Mouse (Mus musculus) stomach, embryonic 16.5 days (tissue): ENCODE measurements around the gene Stau1. TPM values are rescaled to one million over a fixed set of nuclear protein-coding genes. Genes with fewer than 3 reads are reported as not detected.

Source experiments
- ATAC-seq: fragments of 200-750 bp; cut with Nextera tagmentation; 2 replicates; pipeline ENCODE4 v1.8.0; 2017; ENCODE audit warnings: moderate number of reproducible peaks, moderate TSS enrichment; ENCODE audit not compliant: insufficient read depth, low FRiP score
- H3K27ac ChIP-seq: fragments of 300-500 bp; sonication (generic); 2 replicates; pipeline ENCODE4 v1.5.1; 2014; ENCODE audit warnings: low read length
- H3K27me3 ChIP-seq: fragments of 300-500 bp; sonication (generic); 2 replicates; pipeline ENCODE4 v1.6.1; 2014; ENCODE audit warnings: low read length, control low read depth, mixed read lengths; ENCODE audit not compliant: control insufficient read depth, insufficient read depth
- H3K36me3 ChIP-seq: fragments of 300-500 bp; sonication (generic); 2 replicates; pipeline ENCODE4 v1.6.1; 2014; ENCODE audit warnings: low read length; ENCODE audit not compliant: control insufficient read depth, insufficient read depth
- H3K4me1 ChIP-seq: fragments of 300-500 bp; sonication (generic); 2 replicates; pipeline ENCODE4 v1.6.1; 2014; ENCODE audit warnings: low read length, control low read depth, mixed read lengths; ENCODE audit not compliant: control insufficient read depth, insufficient read depth
- H3K4me2 ChIP-seq: fragments of 300-500 bp; sonication (generic); 2 replicates; pipeline ENCODE4 v1.6.1; 2014; ENCODE audit warnings: low read depth, low read length, mixed read lengths
- H3K4me3 ChIP-seq: fragments of 300-500 bp; sonication (generic); replicated peaks from 2 replicates; pipeline ENCODE4 v1.5.1; 2014; ENCODE audit warnings: mild to moderate bottlenecking, low read length
- H3K9ac ChIP-seq: fragments of 300-500 bp; sonication (generic); 2 replicates; pipeline ENCODE4 v1.6.1; 2014; ENCODE audit warnings: low read length
- H3K9me3 ChIP-seq: fragments of 300-500 bp; sonication (generic); replicated peaks from 2 replicates; pipeline ENCODE4 v1.6.1; 2016; ENCODE audit warnings: low read length, control low read depth; ENCODE audit not compliant: control insufficient read depth
- WGBS: fragments of 180-500 bp; shearing (Covaris S2); extraction: QIAGEN DNeasy Blood & Tissue Kit; methylation state at CpG from one replicate; pipeline ENCODE4 v1.1.7; 2014; 5-methylcytosine and 5-hydroxymethylcytosine counted together
- polyA plus RNA-seq: library from polyadenylated mRNA; unstranded; fragments of >200 nt; fragmentation: Nextera tagmentation; extraction: Ambion mirVana; gene quantifications from 2 replicates; pipeline ENCODE4 v1.2.1, GENCODE M21; 2015

The Stau1 gene
- polyA plus RNA-seq, 1 experiment from 2014 or later, result 76.1 TPM

DNA sequence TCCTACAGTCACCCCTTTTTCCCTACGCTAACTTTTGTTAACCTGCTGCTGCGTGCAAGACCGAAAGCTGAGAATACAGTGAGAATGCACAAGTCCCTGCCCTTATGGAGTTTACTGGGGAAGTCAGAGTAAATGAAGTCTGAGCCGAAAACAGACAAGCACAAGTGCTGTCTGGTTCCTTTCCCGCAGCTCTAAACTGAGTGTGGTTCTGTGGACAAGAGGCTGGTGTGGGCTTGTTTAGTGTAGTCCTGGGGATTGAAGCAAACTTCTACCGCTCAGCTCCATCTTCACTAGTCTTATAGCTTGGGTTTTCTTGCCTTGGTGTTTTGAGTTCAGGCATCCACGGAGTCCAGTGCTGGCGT, 415 bp upstream of the Stau1 start:
- ATAC-seq, result peak; percentile 7; the same call in 1 of the 2 replicates
- H3K4me2 ChIP-seq, result peak overlapping the region; percentile 60
- peak overlapping the region; percentile 74 for H3K9ac ChIP-seq
- peak overlapping the region; percentile 91 for H3K4me3 ChIP-seq
- no peaks in the 10 kb centered on the region for H3K9me3 ChIP-seq
- no peaks in the 10 kb centered on the region for H3K36me3 ChIP-seq
- WGBS, result 39% methylated on average over 8 of the region's 8 CpGs
- H3K4me1 ChIP-seq, result peaks cover 25% of the 10 kb centered on the region
- H3K27me3 ChIP-seq, result no peaks in the 10 kb centered on the region
- H3K27ac ChIP-seq, result peak overlapping the region; percentile 76

DNA sequence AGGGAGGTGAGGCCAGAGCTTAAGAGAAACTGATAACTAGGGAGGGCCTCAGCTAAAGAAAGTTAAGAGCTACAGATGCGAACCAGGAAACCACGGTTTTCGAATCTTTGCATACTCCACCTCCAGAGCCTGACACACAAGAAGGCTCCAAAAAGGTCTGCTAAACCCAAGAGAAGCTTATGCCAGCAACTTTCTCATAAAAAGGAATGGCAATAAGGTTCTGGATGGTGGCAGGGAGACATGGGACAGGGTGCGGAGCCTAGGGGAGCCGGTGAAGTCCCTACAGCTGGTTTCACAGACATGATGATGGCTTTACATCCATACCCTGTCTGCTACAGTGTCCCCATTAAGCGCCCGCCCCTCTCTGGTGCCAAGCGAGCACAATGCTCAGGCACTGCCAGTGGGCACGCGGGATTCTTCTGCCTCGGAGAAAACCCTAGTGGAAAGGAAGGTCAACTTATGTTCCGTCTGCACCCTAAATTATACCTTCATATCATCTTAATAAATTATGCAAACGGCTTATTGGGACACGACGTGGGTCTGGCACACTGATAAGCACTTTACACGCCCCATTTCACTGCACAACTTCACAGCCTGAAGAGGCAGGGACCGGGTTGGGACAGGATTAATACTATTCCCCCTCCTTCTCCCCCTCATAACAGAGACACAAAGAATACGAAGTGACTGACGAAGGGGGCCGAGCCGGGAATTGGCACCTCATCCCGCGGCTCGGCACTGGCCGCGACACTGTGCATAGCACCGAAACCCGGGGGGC, 891 bp downstream of the Stau1 start:
- Histone ChIP-seq H3K4me2 (peak overlapping the region; percentile 93), H3K9me3 (no peaks in the 10 kb centered on the region), H3K27ac (peak overlapping the region; percentile 97), H3K4me1 (peaks cover 25% of the 10 kb centered on the region), H3K36me3 (no peaks in the 10 kb centered on the region), H3K27me3 (no peaks in the 10 kb centered on the region), H3K9ac (peak overlapping the region; percentile 100), H3K4me3 (peak overlapping the region; percentile 91)
- peak; percentile 8; the same call in 1 of the 2 replicates for ATAC-seq
- 2% methylated on average over 25 of the region's 28 CpGs for WGBS

DNA sequence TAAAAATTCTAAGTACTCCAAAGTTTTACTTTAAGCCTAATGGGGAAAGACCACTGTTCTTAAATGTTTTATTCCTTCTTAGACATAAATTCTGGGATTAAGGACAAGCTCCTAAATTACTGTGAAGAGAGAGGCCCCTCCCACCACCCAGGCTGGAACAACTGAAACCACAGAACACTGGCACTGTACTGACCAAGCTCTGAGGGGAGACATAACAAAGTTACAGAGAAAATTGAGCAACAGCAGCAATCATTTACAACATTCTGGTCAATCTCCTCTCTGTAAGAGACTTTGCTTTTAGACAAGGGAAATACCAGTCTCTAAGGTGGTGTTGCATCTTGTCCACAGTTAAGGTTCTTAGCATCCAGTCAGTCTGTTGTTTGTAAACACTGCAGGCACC, 4.2 kb downstream of the Stau1 start:
- Histone ChIP-seq H3K36me3 (no peaks in the 10 kb centered on the region), H3K9me3 (no peaks in the 10 kb centered on the region), H3K4me1 (peaks cover 25% of the 10 kb centered on the region), H3K4me2 (no peak overlapping the region), H3K27me3 (no peaks in the 10 kb centered on the region), H3K4me3 (no peak overlapping the region), H3K9ac (no peak overlapping the region), H3K27ac (no peak overlapping the region)
- ATAC-seq, result no peak

DNA sequence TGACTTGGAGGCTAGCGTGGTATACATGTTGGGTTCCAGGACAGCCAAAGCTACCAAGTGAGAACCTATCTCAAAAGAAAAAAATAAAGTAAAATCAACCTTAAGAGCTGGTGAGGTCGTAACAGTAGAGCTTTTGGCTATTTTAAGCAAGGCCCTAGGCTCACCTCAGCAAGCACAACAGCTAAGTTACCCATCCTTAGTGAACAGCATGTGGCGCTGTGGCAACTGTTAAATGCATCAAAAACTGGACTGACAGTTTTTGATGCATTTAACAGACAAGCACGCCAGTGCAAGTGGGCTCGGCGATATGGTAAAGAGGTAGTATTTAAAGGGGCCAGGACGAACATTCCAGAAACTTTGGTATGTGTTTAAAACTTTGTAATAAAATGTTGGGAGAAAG, 5.2 kb downstream of the Stau1 start:
- no peaks in the 10 kb centered on the region for H3K36me3 ChIP-seq
- H3K27me3 ChIP-seq, result no peaks in the 10 kb centered on the region
- H3K9me3 ChIP-seq, result no peaks in the 10 kb centered on the region
- H3K4me2 ChIP-seq, result no peak overlapping the region
- no peak for ATAC-seq
- no peak overlapping the region for H3K27ac ChIP-seq
- H3K4me1 ChIP-seq, result peaks cover 25% of the 10 kb centered on the region
- no peak overlapping the region for H3K9ac ChIP-seq
- 68% methylated on average over 7 of the region's 7 CpGs for WGBS
- H3K4me3 ChIP-seq, result no peak overlapping the region

DNA sequence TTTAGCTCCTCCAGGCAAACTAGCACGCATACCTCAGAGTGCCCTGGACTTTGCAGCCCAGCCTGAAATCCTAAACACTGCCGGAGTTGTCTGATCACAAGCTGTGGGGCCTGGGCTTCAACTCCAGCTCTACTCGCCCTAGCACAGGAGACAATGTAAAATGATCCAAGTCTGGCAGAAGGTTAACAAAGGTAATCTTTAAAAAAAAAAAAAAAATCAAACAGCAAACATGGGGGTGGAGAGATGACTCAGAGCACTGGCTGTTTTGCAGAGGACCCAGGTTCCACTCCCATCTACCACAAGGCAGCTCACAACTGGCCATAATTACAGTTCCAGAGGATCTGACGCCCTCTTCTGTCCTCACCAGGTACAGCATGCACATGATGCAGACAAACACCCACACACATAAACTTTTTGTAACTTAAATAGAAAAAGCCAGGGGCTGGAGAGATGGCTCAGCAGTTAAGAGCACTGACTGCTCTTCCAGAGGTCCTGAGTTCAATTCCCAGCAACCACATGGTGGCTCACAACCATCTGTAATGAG, 12.7 kb downstream of the Stau1 start:
- Histone ChIP-seq H3K36me3 (no peaks in the 10 kb centered on the region), H3K4me2 (no peak overlapping the region), H3K4me3 (no peak overlapping the region), H3K27ac (no peak overlapping the region), H3K4me1 (no peaks in the 10 kb centered on the region), H3K9ac (no peak overlapping the region), H3K9me3 (no peaks in the 10 kb centered on the region), H3K27me3 (no peaks in the 10 kb centered on the region)
- 62% methylated on average over 4 of the region's 4 CpGs for WGBS
- no peak for ATAC-seq

GRCm38 (mm10) chr2:166980161-166980560, 15.9 kb downstream of the Stau1 start:
- ATAC-seq, result no peak
- Histone ChIP-seq H3K36me3 (no peaks in the 10 kb centered on the region), H3K4me2 (no peak overlapping the region), H3K27ac (no peak overlapping the region), H3K4me3 (no peak overlapping the region), H3K9me3 (no peaks in the 10 kb centered on the region), H3K9ac (no peak overlapping the region), H3K4me1 (0 out of 2 replicates have a peak, but pooled peaks cover 8% of the 10 kb centered on the region), H3K27me3 (no peaks in the 10 kb centered on the region)
- 58% methylated on average over 2 of the region's 2 CpGs for WGBS

- Histone ChIP-seq H3K9me3 (no peaks in the 10 kb centered on the region), H3K27me3 (no peaks in the 10 kb centered on the region), H3K9ac (no peak overlapping the region), H3K36me3 (no peaks in the 10 kb centered on the region), H3K4me1 (0 out of 2 replicates have a peak, but pooled peaks cover 8% of the 10 kb centered on the region), H3K27ac (no peak overlapping the region), H3K4me3 (no peak overlapping the region), H3K4me2 (no peak overlapping the region)
- 73% methylated on average over 3 of the region's 3 CpGs for WGBS
- ATAC-seq, result no peak
Observed at GRCm38 (mm10) chr2:166977490-166977889, 18.6 kb downstream of the Stau1 start.

DNA sequence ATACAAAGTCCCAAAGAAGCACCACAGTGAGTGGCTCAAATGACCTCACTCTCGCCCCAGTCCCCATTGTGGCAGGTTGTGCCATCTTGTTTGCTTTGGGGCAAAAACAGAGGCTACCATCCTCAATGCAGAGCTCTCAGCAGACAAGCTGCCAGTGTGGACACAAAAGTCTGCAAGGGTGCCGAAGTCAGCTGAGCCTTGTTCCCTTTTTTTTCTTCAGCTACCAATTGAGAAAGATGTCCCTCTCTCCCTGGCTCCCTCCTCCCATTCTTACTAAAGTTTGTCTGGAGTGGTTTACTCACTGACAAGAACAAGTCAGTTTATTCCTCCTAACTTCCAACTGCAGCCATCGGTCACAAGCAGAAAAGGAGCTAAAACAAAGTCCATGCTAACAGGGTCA, 19.7 kb downstream of the Stau1 start:
- H3K27me3 ChIP-seq, result no peaks in the 10 kb centered on the region
- 0 out of 2 replicates have a peak, but pooled peaks cover 8% of the 10 kb centered on the region for H3K4me1 ChIP-seq
- no peak overlapping the region for H3K4me3 ChIP-seq
- no peak for ATAC-seq
- no peak overlapping the region for H3K9ac ChIP-seq
- no peaks in the 10 kb centered on the region for H3K9me3 ChIP-seq
- H3K27ac ChIP-seq, result 0 out of 2 replicates have a peak overlapping the region, but pooled peaks have one; percentile 2
- 69% methylated on average over 3 of the region's 3 CpGs for WGBS
- no peaks in the 10 kb centered on the region for H3K36me3 ChIP-seq
- no peak overlapping the region for H3K4me2 ChIP-seq

- no peaks in the 10 kb centered on the region for H3K36me3 ChIP-seq
- WGBS, result 77% methylated on average over 6 of the region's 6 CpGs
- 0 out of 2 replicates have a peak, but pooled peaks cover 8% of the 10 kb centered on the region for H3K4me1 ChIP-seq
- no peak for ATAC-seq
- H3K27ac ChIP-seq, result peak overlapping the region; percentile 30; the same call in 1 of the 2 replicates
- H3K27me3 ChIP-seq, result no peaks in the 10 kb centered on the region
- H3K4me3 ChIP-seq, result no peak overlapping the region
- H3K4me2 ChIP-seq, result no peak overlapping the region
- no peaks in the 10 kb centered on the region for H3K9me3 ChIP-seq
- no peak overlapping the region for H3K9ac ChIP-seq
Observed at GRCm38 (mm10) chr2:166974177-166974872, 21.8 kb downstream of the Stau1 start.
